Mouse (Mus musculus) adrenal gland, postnatal 14 days (tissue): ENCODE data around the gene C530008M17Rik. TPM values are rescaled to one million over a fixed set of nuclear protein-coding genes. Genes with fewer than 3 reads are reported as not detected.

ENCODE experiments used
- DNase-seq: peaks from one replicate; pipeline ENCODE4 v3.0.0; 2021; ENCODE audit warnings: mixed read lengths
- total RNA-seq: library from RNA; stranded (reverse); gene quantifications from 2 replicates; pipeline ENCODE4 v1.2.3, GENCODE M21; 2021

The C530008M17Rik gene
- total RNA-seq, 1 experiment from 2014 or later = 16.7 TPM

GRCm38 (mm10) chr5:76837018-76837417 is 180.7 kb downstream of the C530008M17Rik start:
- peak; percentile 49 for DNase-seq

DNA sequence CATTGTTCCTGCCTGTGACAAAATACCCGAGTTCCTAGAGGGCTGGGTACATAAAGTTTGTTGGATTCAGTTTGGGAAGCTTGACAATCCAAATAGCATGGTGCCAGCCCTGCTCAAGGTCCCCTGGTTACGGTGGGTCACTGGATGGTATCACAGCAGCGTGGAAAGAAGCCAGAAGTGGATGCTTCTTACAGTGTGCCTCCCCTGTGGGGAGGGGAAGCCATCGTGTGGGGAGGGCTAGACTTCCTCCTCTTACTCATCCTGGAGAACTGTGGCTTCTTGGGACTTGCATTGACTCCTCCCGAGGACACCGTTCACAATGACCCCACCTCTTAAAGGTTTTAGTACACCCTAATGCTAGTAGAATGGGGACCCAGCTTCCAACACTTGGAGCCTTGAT is 183.5 kb downstream of the C530008M17Rik start:
- DNase-seq = peak; percentile 64

DNA sequence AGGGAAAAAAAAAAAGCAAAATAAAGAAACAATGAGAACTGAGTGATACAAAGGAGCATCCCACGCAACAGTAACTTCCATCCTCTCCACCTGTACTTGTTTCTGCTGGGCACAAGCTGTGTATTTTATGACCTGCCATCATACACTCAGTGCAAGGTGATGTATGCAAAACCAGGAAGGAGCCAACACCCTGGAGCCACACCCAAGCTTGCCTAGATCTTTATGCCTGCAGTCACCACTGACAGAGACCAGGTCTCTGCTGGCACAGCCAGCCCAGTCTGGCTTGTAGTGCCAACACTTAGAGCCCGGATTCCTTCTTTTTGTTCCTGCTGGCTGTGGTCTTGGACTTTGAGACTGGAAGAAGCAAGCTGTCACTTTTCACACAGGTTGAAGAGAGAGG is 185.5 kb downstream of the C530008M17Rik start:
- DNase-seq = no peak

- peak; percentile 82 for DNase-seq
These were observed 187.1 kb downstream of the C530008M17Rik start for GRCm38 (mm10) chr5:76843448-76843847.

GRCm38 (mm10) chr5:76843851-76844419 is 187.6 kb downstream of the C530008M17Rik start:
- DNase-seq = peak; percentile 35

DNA sequence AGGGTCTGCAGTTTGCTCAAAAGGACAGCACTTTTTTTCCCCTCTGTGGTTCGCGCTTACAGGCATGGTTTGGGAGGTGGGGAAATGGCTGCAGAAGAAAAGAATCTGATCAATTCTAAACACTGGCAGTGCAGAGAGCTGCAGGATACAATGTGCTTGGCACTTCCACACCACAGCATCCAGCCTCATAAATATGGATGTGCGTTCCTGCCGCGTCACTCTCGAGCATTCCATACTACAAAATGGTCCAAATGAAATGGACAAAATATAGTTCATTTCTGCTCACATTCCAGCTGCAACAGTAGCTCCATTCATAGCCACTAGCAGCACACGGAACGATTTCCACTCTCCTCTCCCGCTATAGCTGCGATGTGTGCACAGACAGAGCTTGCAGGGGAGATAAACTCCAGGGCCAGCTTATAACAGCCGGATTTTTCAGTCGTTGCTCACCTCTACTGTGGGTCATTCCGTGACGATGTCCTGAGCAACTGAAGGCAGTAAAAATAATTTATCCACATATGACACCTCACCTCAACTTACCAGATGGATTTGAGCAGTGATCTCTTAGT is 188.4 kb downstream of the C530008M17Rik start:
- DNase-seq = no peak

DNA sequence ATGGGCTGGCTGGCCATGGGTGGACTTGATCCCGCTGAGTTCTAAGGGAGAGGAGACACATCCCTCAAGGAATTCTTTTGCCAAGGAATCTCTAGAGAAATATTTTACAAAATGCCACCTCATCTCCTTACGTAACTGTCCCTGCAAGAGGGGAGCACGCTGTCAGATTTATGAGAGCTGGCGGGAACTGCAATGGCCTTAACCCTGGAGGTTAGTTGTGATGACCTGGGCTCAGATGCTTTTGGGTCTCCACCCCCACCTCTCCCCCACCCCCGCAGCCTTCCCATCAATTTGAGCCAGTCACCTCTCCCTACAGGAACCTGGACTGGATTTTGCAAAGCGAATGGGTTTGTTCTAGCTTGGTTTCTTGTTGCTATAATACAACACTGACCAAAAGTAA is 190.8 kb downstream of the C530008M17Rik start:
- peak; percentile 26 for DNase-seq

DNA sequence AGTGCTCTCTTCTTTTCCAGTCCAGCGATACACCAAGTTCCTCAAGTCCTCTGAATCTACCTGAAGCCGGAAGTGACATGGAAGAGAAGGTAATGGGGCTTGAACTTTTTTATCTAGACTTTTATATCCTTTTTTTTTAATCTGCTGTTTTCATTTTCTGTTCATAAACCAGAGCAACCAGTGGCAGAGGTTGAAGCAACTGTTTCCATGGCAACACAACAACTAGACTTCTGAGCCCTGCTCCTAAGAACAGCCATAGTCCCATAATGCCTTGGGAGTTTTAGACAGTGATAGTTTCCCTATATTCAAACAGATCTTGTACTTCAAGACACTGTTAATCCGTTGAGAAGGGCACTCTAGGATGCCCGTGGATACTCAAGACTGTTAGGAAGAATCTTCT is 195.0 kb downstream of the C530008M17Rik start:
- DNase-seq = no peak

GRCm38 (mm10) chr5:76853549-76853948 is 197.2 kb downstream of the C530008M17Rik start:
- DNase-seq = peak; percentile 89

GRCm38 (mm10) chr5:76855829-76856600 is 199.7 kb downstream of the C530008M17Rik start:
- no peak for DNase-seq

DNA sequence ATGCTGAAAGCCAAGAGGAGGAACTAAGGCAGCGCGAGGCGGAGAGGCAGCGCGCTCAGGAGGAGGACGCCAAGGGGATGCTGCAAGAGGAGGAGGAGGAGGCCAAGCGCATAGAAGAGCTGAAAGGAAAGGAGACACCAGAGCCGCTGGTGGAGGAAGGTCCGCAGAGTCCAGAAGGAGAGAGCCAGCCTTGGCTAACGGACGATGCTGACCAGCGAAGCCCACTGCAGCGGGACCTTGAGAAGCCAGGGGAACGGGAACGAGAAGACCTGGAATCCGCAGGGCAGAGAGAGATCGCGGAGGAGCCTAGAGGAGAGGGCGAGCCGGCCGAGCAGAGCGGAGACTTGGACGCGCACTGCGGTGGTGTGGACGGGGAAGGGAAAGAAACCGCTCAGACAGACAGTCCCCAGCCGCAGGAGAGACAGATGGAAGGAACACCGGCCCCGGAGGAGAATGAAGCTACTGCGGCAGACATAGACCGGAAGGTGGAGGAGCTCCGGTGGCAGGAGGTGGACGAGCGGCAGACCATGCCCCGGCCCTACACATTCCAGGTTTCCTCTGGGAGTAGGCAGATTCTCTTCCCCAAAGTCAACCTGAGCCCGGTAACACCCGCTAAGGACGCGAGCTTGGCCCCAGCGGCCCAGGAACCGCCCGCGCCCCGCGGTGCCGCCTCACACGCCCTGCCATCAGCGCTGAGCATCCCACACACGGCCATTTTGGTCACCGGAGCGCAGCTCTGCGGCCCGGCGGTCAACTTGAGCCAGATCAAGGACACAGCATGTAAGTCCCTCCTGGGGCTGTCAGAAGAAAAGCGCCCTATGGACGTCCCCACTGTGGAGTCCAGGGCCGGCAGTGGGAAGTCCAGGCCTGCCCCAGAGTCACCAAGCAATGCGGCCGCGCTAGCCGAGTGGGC is 201.0 kb downstream of the C530008M17Rik start:
- DNase-seq = peak; percentile 29

DNA sequence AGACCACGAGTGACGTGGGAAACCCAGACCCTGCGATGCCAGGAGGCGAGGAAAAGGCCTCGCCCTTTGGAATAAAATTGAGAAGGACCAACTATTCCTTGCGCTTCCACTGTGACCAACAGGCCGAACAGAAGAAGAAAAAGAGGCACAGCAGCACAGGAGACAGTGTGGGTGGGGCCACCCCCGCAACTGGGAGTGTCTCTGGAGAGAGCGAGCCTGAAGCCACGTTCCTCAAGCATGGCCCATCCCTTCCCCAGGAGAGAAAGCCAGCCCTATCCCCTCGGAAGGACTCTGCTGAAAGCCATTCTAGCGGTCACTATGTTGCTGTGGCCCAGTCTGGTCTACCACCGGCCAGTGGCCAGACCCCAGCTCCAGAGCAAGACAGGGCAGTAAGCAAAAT is 202.1 kb downstream of the C530008M17Rik start:
- no peak for DNase-seq

DNA sequence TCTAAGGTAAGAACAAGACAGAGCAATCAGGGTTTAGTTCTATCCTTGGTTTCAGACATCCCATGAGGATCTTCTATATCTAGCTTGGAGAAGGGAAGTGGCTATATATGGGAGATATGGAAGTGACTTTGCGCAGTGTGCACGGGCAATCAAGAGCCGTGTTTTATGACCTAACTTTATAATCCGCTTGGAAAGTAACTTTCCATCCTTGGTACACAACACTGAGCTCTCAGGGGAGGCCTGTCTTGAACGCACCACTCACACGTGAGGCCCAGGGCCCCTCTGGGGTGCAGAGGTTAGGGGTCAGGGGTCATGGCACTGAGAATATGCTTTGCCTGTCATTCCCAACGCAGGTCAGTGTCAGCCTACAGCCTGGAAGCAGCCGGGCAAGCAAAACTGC is 210.5 kb downstream of the C530008M17Rik start:
- no peak for DNase-seq

GRCm38 (mm10) chr5:76868693-76869286 is 212.5 kb downstream of the C530008M17Rik start:
- peak; percentile 37 for DNase-seq

GRCm38 (mm10) chr5:76869553-76869952 is 213.2 kb downstream of the C530008M17Rik start:
- DNase-seq = no peak

- peak; percentile 52 for DNase-seq
These were observed 219.9 kb downstream of the C530008M17Rik start for GRCm38 (mm10) chr5:76876106-76876758.

GRCm38 (mm10) chr5:76884107-76884506 is 227.8 kb downstream of the C530008M17Rik start:
- DNase-seq = no peak

GRCm38 (mm10) chr5:76887011-76887410 is 230.7 kb downstream of the C530008M17Rik start:
- no peak for DNase-seq

- DNase-seq = no peak
These were observed 236.3 kb downstream of the C530008M17Rik start for GRCm38 (mm10) chr5:76892608-76893007.

DNA sequence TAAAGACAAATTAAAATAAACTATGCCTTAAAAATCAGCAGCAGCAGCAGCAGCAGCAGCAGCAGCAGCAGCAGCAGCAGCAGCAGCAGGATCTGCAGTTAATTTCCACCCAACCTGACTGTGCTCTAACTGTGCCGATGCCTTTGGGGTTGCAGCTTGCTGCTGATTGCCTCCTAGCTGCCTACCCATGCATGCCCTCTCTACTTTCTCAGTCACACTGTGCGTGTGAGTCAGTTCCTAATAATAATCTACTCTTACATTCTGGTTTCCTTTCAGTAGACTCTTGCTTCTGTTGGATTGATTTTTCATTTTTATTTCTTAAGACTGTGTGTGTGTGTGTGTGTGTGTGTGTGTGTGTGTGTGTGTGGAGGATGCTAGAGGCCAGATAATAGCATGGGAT is 236.8 kb downstream of the C530008M17Rik start:
- DNase-seq = no peak

- no peak for DNase-seq
These were observed 245.8 kb downstream of the C530008M17Rik start for GRCm38 (mm10) chr5:76902131-76902530.
